Mouse (Mus musculus): Measurements from ENCODE around the gene Bicra. TPM values are rescaled to one million over a fixed set of nuclear protein-coding genes. Genes with fewer than 3 reads are reported as not detected.

The Bicra gene
- total RNA-seq, 1 experiment from 2014 or later = 12.9 TPM

DNA sequence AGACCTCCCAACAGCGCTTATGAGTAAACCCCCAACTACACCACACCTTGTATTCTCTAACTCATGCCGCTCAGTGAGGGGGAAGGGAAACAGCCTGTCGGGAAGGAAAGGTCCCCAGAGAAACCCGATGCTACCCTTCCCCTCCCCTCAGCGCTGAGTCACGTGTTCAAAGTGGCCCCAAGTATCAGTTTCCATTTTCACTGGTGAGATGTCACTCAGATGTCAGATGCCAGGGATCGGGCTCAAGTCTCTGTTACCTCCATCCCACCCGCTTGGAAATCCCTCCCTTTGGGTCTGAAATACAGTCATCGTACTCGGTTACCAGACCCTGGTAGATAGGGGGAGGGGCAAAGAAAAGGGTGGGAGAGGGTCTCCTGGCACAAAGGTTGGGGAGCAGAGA, 125.9 kb downstream of the Bicra start:
- ATAC-seq (ENCODE audit: extremely low read depth, insufficient number of reproducible peaks, low FRiP score, poor library complexity, severe bottlenecking) = 0 out of 2 replicates have a peak, but pooled peaks have one; percentile 8

Other genes starting within 250 kb of the Bicra start
- gene Obox6, start 208.2 kb downstream of the Bicra start, total RNA-seq (2017) = not detected in 2 replicates
- gene Crx, start 168.0 kb downstream of the Bicra start, total RNA-seq (2017) = not detected in 2 replicates
- not detected in 2 replicates for gene Crxos, start 165.3 kb downstream of the Bicra start, total RNA-seq (2017)
- gene Selenow, start 125.5 kb downstream of the Bicra start, total RNA-seq (2017) = 51.3 and 62.1 TPM in 2 replicates
- gene Nop53, start 101.8 kb downstream of the Bicra start, total RNA-seq (2017) = 260 and 300 TPM in 2 replicates
- gene Ehd2, start 80.4 kb downstream of the Bicra start, total RNA-seq (2017) = 2.1 and 3.1 TPM in 2 replicates
- 0.61 and 0.70 TPM in 2 replicates for gene Zfp541, start 13.9 kb upstream of the Bicra start, total RNA-seq (2017)
- gene Napa, start 50.5 kb upstream of the Bicra start, total RNA-seq (2017) = 75.3 and 78.1 TPM in 2 replicates
- gene Kptn, start 72.0 kb upstream of the Bicra start, total RNA-seq (2017) = 12.8 and 16.9 TPM in 2 replicates
- 0.25 TPM in 1 of 2 replicates, not detected in the other for gene Slc8a2, start 81.9 kb upstream of the Bicra start, total RNA-seq (2017)
- gene Meis3, start 127.2 kb upstream of the Bicra start, total RNA-seq (2017) = 2.5 and 4.5 TPM in 2 replicates
- gene Dhx34, start 174.1 kb upstream of the Bicra start, total RNA-seq (2017) = 12.5 and 12.9 TPM in 2 replicates
- 74.4 and 76.5 TPM in 2 replicates for gene C5ar2, start 196.2 kb upstream of the Bicra start, total RNA-seq (2017)
- gene C5ar1, start 211.6 kb upstream of the Bicra start, total RNA-seq (2017) = 119 and 133 TPM in 2 replicates
- gene Inafm1, start 225.7 kb upstream of the Bicra start, total RNA-seq (2017) = 10.1 and 13.2 TPM in 2 replicates
- gene Ccdc9, start 238.9 kb upstream of the Bicra start, total RNA-seq (2017) = 143 and 164 TPM in 2 replicates

Data from neutrophil, adult 5-6 weeks (primary cell).